Mouse (Mus musculus) embryonic fibroblast, embryonic 13.5 days (primary cell): ENCODE results near the gene Med24.

Source experiments
- CTCF ChIP-seq: IDR thresholded peaks from 2 replicates; pipeline ENCODE4 v1.5.1; 2011; ENCODE audit warnings: mild to moderate bottlenecking, control low read depth, low read length, moderate library complexity, borderline replicate concordance; ENCODE audit not compliant: insufficient read depth
- POLR2A ChIP-seq: IDR thresholded peaks from 2 replicates; pipeline ENCODE4 v1.6.1; 2011; ENCODE audit warnings: low read depth, mild to moderate bottlenecking, control low read depth, low read length, moderate library complexity

DNA sequence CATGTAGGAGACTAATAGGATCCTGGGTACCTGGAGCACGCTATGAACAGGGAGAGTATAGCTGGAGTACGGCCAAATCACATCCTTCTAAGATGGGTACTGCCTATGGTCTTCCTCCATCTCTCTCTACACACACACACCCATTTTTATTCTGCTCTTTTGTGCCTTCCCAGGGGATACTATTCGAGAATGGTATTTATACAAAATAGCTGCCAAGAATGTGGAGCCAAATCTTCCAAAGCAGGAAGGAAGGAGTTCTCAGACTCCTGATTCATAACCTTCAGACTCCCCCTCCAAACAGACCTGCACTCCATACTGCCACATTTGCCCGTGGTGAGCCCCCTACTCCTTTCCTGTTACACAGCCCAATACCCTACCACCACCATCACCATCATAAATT, 1.5 kb upstream of the Med24 start:
- TF ChIP-seq CTCF (no peak), POLR2A (no peak)
